Mouse (Mus musculus): Measurements from ENCODE around the gene Zfp362. TPM values are rescaled to one million over a fixed set of nuclear protein-coding genes. Genes with fewer than 3 reads are reported as not detected.

The Zfp362 gene
- polyA plus RNA-seq, 1 experiment: 37.8 TPM

DNA sequence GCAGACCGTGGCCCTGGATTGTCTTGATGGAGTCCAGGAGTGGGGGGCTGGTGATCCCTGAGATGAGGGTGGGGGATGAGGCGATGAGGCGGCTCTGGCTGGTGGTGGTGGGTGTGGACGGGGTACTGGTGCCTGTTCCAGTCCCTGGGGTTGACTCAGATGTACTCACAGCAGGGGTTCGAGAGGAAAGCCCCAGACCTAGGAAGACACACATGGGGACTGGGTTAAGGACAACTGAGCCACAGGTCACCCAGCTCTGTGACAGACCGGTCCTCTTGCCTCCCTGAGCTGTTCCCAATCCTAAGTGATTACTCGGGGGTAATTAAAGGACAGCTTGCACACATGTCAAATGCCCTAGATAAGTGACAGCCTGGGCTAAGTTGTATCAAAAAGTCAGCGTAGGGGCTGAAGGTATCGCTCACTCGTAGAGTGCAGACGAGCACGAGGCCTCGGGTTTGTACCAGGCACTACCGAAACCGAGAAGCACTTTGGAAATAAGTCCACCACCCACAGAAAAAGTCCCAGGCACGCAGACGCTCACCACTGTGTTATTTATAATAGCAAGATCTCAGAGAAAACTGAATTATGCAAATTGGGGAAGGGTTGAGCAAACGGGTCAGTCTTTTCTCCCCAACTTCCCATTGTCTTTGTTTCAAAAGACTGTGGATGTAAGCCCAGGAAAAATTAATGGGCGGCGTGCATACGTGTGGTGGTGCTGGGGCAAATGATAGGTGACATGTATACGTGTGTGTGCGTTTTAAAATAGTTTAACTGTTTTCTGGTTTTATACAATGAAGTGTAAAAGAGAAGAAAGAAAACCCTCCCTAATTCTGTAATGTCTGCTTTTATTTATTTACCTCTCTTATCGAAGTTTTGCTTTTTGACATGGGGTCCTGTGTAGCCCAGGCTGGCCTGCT, 18.6 kb downstream of the Zfp362 start:
- Histone ChIP-seq H3K27ac (ENCODE audit: insufficient read depth, low read depth, low read length) (no peak overlapping the region), H3K4me1 (ENCODE audit: control insufficient read depth, insufficient read depth, insufficient read length, low read length) (peaks cover 9% of the 10 kb centered on the region), H3K36me3 (ENCODE audit: control insufficient read depth, insufficient read depth, low read length) (peaks cover 18% of the 10 kb centered on the region), H3K4me3 (ENCODE audit: low read depth, low read length) (no peak overlapping the region), H3K27me3 (ENCODE audit: control insufficient read depth, insufficient read depth, low read length) (no peaks in the 10 kb centered on the region)
- WGBS: 91% methylated on average over 24 of the region's 24 CpGs
- TF ChIP-seq CTCF (IDR thresholded peaks at IDR 0.05; ENCODE audit: extremely low read depth, insufficient read length, insufficient replicate concordance, low read depth, low read length) (no peak), POLR2A (IDR thresholded peaks at IDR 0.05; ENCODE audit: low read depth, low read length) (no peak)

DNA sequence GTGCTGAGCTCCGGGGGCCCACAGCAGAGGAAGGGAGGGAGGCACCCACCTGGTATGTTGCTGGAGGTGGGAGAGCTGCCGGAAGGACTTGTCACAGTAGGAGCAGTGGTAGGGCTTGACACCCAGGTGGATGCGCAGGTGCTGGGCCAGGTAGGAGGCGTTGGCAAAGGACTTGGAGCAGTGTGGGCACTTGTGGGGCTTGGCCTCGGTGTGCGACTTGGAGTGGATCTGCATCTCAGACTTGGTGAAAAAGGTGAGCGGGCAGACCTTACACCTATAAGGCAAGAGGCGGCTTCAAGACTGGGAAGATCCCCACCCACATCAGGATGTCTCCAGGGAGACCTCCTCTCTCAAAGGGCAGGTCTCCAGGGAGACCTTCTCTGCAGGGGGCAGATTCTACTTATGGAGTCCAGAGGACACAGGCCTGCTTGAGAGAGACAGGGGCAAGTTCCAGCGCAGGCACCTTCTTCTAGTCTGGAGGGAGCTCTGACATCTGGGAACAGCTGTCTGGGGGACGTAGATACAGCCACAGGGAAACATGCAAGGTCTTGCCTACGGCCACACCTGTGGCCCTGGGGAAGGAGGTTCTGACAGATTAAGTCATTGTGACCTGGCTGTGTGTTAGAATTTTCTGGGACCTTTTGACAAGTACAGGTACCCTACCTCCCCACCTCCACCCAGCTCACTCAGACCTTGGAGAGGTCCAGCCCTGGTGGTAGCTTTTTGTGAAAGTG, 19.8 kb downstream of the Zfp362 start:
- TF ChIP-seq CTCF (IDR thresholded peaks at IDR 0.05; ENCODE audit: extremely low read depth, insufficient read length, insufficient replicate concordance, low read depth, low read length) (no peak), POLR2A (IDR thresholded peaks at IDR 0.05; ENCODE audit: low read depth, low read length) (no peak)
- Histone ChIP-seq H3K36me3 (ENCODE audit: control insufficient read depth, insufficient read depth, low read length) (peaks cover 23% of the 10 kb centered on the region), H3K27me3 (ENCODE audit: control insufficient read depth, insufficient read depth, low read length) (no peaks in the 10 kb centered on the region), H3K27ac (ENCODE audit: insufficient read depth, low read depth, low read length) (no peak overlapping the region), H3K4me3 (ENCODE audit: low read depth, low read length) (no peak overlapping the region), H3K4me1 (ENCODE audit: control insufficient read depth, insufficient read depth, insufficient read length, low read length) (peaks cover 9% of the 10 kb centered on the region)
- 93% methylated on average over 11 of the region's 11 CpGs for WGBS

DNA sequence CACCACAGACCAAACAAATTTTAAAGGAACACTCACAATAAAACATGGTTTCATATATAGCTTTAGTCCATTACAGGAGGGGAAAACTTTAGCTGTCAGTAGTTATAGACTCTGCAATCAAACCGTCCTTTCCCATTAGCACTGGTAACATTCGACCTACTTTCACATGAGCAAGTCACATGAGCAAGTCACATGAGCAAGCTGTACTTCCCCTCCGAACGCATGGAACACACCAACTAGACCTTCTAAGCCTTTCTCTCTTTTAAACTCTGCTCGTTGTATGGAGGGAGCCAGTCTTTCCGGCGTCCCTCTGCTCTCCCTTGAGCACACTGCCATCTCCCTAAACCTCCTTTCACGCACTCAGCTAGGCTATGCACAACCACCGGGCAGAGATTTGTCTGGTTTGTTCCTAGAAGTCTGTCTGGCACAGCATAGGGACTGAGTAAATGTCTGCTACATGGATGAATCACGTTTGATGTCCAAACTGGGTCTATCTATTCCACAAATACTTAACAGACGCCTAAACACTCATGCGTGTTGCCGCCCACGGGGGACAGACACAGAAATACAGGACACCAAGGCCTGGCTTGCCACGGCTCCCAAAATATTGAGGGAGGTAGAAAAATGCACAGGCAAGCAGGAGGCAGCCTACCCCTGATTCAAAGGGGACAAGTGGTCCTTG, 20.8 kb downstream of the Zfp362 start:
- peaks cover 9% of the 10 kb centered on the region for H3K4me1 ChIP-seq (ENCODE audit: control insufficient read depth, insufficient read depth, insufficient read length, low read length)
- H3K36me3 ChIP-seq (ENCODE audit: control insufficient read depth, insufficient read depth, low read length): peaks cover 29% of the 10 kb centered on the region
- TF ChIP-seq CTCF (IDR thresholded peaks at IDR 0.05; ENCODE audit: extremely low read depth, insufficient read length, insufficient replicate concordance, low read depth, low read length) (no peak), POLR2A (IDR thresholded peaks at IDR 0.05; ENCODE audit: low read depth, low read length) (no peak)
- H3K27ac ChIP-seq (ENCODE audit: insufficient read depth, low read depth, low read length): no peak overlapping the region
- H3K4me3 ChIP-seq (ENCODE audit: low read depth, low read length): no peak overlapping the region
- 87% methylated on average over 15 of the region's 15 CpGs for WGBS
- no peaks in the 10 kb centered on the region for H3K27me3 ChIP-seq (ENCODE audit: control insufficient read depth, insufficient read depth, low read length)

DNA sequence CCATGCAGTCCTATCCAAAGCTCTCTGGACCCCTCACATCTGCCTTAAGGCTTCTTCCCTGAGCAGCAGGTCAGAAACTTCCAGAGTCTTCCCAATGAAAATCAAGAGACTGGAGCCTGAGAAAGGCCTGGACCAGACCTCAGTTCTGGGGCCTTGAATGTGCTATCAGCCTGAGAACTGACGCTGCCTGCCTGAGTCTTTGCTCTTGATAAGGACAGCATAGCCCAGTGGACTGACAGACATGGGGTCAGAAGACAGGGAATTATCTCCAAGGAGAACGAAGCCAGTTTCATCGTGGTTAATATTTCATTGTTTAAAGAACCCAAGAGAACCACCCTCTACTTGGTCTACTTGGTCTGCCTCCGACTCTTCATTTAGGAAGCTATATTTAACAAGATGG, 23.2 kb downstream of the Zfp362 start:
- H3K36me3 ChIP-seq (ENCODE audit: control insufficient read depth, insufficient read depth, low read length): peaks cover 30% of the 10 kb centered on the region
- H3K27me3 ChIP-seq (ENCODE audit: control insufficient read depth, insufficient read depth, low read length): no peaks in the 10 kb centered on the region
- peaks cover 2% of the 10 kb centered on the region; the same call in 1 of the 2 replicates for H3K4me1 ChIP-seq (ENCODE audit: control insufficient read depth, insufficient read depth, insufficient read length, low read length)
- TF ChIP-seq POLR2A (IDR thresholded peaks at IDR 0.05; ENCODE audit: low read depth, low read length) (no peak), CTCF (IDR thresholded peaks at IDR 0.05; ENCODE audit: extremely low read depth, insufficient read length, insufficient replicate concordance, low read depth, low read length) (no peak)
- H3K4me3 ChIP-seq (ENCODE audit: low read depth, low read length): no peak overlapping the region
- H3K27ac ChIP-seq (ENCODE audit: insufficient read depth, low read depth, low read length): no peak overlapping the region
- 63% methylated on average over 4 of the region's 4 CpGs for WGBS

DNA sequence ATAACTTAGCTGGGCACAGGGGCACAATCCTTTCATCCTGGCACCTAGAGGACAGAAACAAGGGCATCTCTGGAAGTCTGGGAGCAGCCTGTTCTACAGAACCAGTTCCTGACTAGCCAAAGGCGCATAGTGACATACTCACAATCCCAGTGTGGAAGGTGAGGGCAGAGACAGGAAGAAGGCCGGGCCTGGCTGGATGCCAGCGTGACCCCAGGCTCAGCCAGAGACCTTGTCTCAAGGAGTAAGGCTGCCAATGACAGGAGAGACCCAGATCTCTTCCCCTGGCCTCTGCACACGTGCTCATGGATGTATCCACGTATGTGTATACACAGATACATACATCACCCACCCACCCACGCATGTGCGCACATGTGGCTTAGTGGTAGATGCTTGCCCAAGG, 23.8 kb downstream of the Zfp362 start:
- H3K27me3 ChIP-seq (ENCODE audit: control insufficient read depth, insufficient read depth, low read length): no peaks in the 10 kb centered on the region
- H3K4me1 ChIP-seq (ENCODE audit: control insufficient read depth, insufficient read depth, insufficient read length, low read length): peaks cover 2% of the 10 kb centered on the region; the same call in 1 of the 2 replicates
- no peak overlapping the region for H3K4me3 ChIP-seq (ENCODE audit: low read depth, low read length)
- 87% methylated on average over 7 of the region's 7 CpGs for WGBS
- no peak overlapping the region for H3K27ac ChIP-seq (ENCODE audit: insufficient read depth, low read depth, low read length)
- no peak for TF ChIP-seq POLR2A (IDR thresholded peaks at IDR 0.05; ENCODE audit: low read depth, low read length)
- peaks cover 30% of the 10 kb centered on the region for H3K36me3 ChIP-seq (ENCODE audit: control insufficient read depth, insufficient read depth, low read length)

DNA sequence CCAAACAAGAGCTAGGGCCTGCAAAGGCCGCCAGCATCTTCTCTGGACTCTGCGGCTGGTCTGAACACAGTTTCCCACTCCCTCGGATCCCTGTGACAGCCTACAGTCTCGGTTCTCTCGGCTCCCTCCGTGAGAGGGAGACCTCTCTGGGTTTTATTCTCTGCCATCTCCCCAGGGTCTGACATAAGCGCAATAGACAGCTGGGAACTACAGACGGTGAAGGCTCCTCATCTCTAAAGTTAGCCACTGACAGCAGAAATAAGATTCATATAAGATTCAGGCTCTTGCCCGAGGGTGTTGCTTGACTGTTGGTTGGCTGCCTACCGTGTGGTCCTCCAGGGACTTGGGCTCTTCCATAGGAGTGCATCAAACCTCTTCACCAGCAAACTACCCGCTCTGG, 28.3 kb downstream of the Zfp362 start:
- Histone ChIP-seq H3K4me1 (ENCODE audit: control insufficient read depth, insufficient read depth, insufficient read length, low read length) (no peaks in the 10 kb centered on the region), H3K36me3 (ENCODE audit: control insufficient read depth, insufficient read depth, low read length) (peaks cover 22% of the 10 kb centered on the region), H3K4me3 (ENCODE audit: low read depth, low read length) (no peak overlapping the region), H3K27me3 (ENCODE audit: control insufficient read depth, insufficient read depth, low read length) (no peaks in the 10 kb centered on the region), H3K27ac (ENCODE audit: insufficient read depth, low read depth, low read length) (no peak overlapping the region)
- 91% methylated on average over 11 of the region's 11 CpGs for WGBS
- TF ChIP-seq POLR2A (IDR thresholded peaks at IDR 0.05; ENCODE audit: low read depth, low read length) (no peak), CTCF (IDR thresholded peaks at IDR 0.05; ENCODE audit: extremely low read depth, insufficient read length, insufficient replicate concordance, low read depth, low read length) (no peak)

All from small intestine, adult 2 months (tissue).